Mouse (Mus musculus) heart, adult 2 months (tissue): Measurements from ENCODE around the gene Hexim1.

ENCODE experiments used
- CTCF ChIP-seq: fragments of 200-600 bp; IDR thresholded peaks from 2 replicates; pipeline ENCODE4 v1.8.1; 2022; ENCODE audit warnings: antibody characterized with exemption, mild to moderate bottlenecking, moderate library complexity
- EP300 ChIP-seq: fragments of 200-500 bp; IDR thresholded peaks from 2 replicates; pipeline ENCODE4 v1.6.1; 2011; ENCODE audit warnings: low read depth, low read length, control low read depth; ENCODE audit not compliant: insufficient read depth

- no peak for TF ChIP-seq CTCF
- TF ChIP-seq EP300, result no peak
These were observed 20.1 kb downstream of the Hexim1 start for GRCm38 (mm10) chr11:103136039-103136577.
